Mouse (Mus musculus): ENCODE results near the gene Casz1.

DNA sequence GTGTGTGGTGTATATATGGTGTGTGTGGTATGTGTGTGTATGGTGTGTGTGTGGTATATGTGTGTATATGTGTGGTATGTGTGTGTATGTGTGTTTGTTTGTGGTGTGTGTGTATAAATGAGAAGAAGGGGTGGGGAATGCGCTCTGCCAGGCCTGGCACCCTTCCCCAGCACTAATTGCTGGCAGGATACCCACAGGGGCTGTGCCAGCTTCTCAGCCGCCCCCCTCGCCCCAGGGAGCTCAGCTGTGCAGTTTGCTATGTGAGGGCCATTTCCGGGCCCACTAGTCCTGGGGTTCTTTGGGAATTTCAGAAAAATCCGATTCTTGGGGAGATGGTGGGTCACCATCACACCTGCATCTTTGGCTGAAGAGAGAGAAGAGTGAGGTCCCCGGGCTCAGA is 9.0 kb downstream of the Casz1 start:
- no peak for TF ChIP-seq POLR2A (IDR thresholded peaks at IDR 0.05; ENCODE audit: insufficient read depth, low read depth, low read length)
- TF ChIP-seq CTCF (IDR thresholded peaks at IDR 0.05), result no peak
- TF ChIP-seq EP300 (IDR thresholded peaks at IDR 0.05; ENCODE audit: insufficient read depth, low read depth, low read length), result no peak

Data from heart, adult 2 months (tissue).